Mouse (Mus musculus): ENCODE data around the gene Acoxl.
A peak's percentile ranks its signal among the peaks of the same experiment; 100 is the strongest.

The Acoxl gene

GRCm38 (mm10) chr2:127894890-127895289 is 56.2 kb downstream of the Acoxl start:
- no peak for DNase-seq (ENCODE audit: low spot score in 2 of 2)

- no peak for DNase-seq (ENCODE audit: low spot score in 2 of 2)
Observed at GRCm38 (mm10) chr2:127897718-127898117, 59.0 kb downstream of the Acoxl start.

GRCm38 (mm10) chr2:127904918-127905317 is 66.2 kb downstream of the Acoxl start:
- DNase-seq (ENCODE audit: low spot score in 2 of 2), result no peak

GRCm38 (mm10) chr2:127906973-127907678 is 68.5 kb downstream of the Acoxl start:
- no peak for DNase-seq (ENCODE audit: low spot score in 2 of 2)

GRCm38 (mm10) chr2:127907679-127908042 is 69.0 kb downstream of the Acoxl start:
- no peak for DNase-seq (ENCODE audit: low spot score in 2 of 2)

GRCm38 (mm10) chr2:127908881-127909280 is 70.2 kb downstream of the Acoxl start:
- no peak for DNase-seq (ENCODE audit: low spot score in 2 of 2)

GRCm38 (mm10) chr2:127909790-127910189 is 71.1 kb downstream of the Acoxl start:
- no peak for DNase-seq (ENCODE audit: low spot score in 2 of 2)

- DNase-seq (ENCODE audit: low spot score in 2 of 2), result no peak
Observed at GRCm38 (mm10) chr2:127911579-127911978, 72.9 kb downstream of the Acoxl start.

GRCm38 (mm10) chr2:127914047-127914446 is 75.4 kb downstream of the Acoxl start:
- no peak for DNase-seq (ENCODE audit: low spot score in 2 of 2)

- no peak for DNase-seq (ENCODE audit: low spot score in 2 of 2)
Observed at GRCm38 (mm10) chr2:127916804-127917410, 78.2 kb downstream of the Acoxl start.

GRCm38 (mm10) chr2:127919740-127920139 is 81.1 kb downstream of the Acoxl start:
- DNase-seq (ENCODE audit: low spot score in 2 of 2), result no peak

- DNase-seq (ENCODE audit: low spot score in 2 of 2), result no peak
Observed at GRCm38 (mm10) chr2:127922036-127922901, 83.6 kb downstream of the Acoxl start.

- DNase-seq (ENCODE audit: low spot score in 2 of 2), result no peak
Observed at GRCm38 (mm10) chr2:127923077-127923680, 84.5 kb downstream of the Acoxl start.

GRCm38 (mm10) chr2:127926679-127927324 is 88.1 kb downstream of the Acoxl start:
- DNase-seq (ENCODE audit: low spot score in 2 of 2), result no peak

- no peak for DNase-seq (ENCODE audit: low spot score in 2 of 2)
Observed at GRCm38 (mm10) chr2:127927452-127928273, 89.0 kb downstream of the Acoxl start.

GRCm38 (mm10) chr2:127928279-127928678 is 89.6 kb downstream of the Acoxl start:
- DNase-seq (ENCODE audit: low spot score in 2 of 2), result no peak

- DNase-seq (ENCODE audit: low spot score in 2 of 2), result no peak
Observed at GRCm38 (mm10) chr2:127928871-127929270, 90.2 kb downstream of the Acoxl start.

GRCm38 (mm10) chr2:127929939-127930715 is 91.5 kb downstream of the Acoxl start:
- no peak for DNase-seq (ENCODE audit: low spot score in 2 of 2)

- DNase-seq (ENCODE audit: low spot score in 2 of 2), result no peak
Observed at GRCm38 (mm10) chr2:127931576-127931975, 92.9 kb downstream of the Acoxl start.

GRCm38 (mm10) chr2:127933531-127933931 is 94.9 kb downstream of the Acoxl start:
- peak in 1 of 2 experiments; percentile 9 for DNase-seq (ENCODE audit: low spot score in 2 of 2)
